Mouse (Mus musculus): Measurements from ENCODE around the gene Gm17490.
"Not testable (repeated sequence)": the region's sequence is repeated elsewhere in the genome, so short reads cannot be mapped to it uniquely, and the experiment has no call there.

The Gm17490 gene

DNA sequence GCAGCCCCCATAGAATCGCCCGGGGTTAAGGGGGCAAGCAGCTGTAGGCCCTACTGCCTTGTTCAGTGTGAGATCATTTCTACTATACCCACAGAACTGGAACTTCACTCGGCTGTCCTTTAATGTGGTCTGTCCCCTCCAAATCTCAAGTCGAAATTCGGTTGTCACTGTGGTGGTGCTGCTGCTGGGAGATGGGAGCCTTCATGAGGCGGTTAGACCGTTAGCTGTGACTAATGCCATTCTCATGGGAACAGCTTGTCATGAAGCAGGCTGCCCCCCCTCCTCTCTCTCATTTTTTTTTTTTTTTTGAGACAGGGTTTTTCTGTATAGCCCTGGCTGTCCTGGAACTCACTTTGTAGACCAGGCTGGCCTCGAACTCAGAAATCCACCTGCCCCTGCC is 2.9 kb downstream of the Gm17490 start:
- no peak for DNase-seq

DNA sequence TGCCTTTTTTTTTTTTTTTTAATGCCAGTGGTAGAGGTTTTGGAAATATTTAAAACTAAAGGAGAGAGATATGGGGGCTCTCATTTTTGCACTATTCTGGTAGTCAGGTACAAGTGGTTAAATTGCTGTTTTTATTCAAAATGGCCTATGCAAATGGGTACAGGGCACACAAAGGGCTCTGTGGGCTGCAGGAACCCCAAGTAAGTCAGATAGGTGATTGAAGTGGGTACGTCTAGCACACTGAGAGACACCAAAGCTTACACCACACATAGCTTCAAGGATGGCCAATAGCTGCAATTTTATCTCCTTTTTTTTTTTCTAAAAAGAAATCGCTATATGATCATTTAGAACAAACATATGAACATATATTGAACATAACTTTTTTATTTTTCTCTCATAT is 6.5 kb downstream of the Gm17490 start:
- no peak for DNase-seq

DNA sequence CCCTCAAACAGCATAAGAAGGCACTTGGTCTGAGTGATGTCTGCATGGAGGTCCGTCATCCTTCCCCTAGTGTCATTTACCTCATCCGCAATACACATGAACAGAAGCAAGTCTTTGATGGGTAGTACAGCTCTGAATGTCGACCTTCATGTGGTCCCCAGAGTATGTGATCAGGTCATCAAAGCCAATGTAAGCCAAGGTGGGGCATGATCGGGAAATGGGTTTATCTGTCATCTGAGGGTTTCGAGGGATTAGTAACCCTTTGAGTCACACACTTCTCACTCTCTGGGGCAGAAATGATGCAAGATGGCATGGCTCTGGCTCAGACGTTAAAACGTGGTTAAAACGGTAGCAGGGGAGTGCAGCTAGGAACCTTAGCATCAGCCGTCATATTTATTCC is 9.2 kb downstream of the Gm17490 start:
- DNase-seq, result no peak

- DNase-seq, result not testable (repeated sequence)
Measured at GRCm38 (mm10) chr2:11612939-11613338, 13.1 kb downstream of the Gm17490 start.

DNA sequence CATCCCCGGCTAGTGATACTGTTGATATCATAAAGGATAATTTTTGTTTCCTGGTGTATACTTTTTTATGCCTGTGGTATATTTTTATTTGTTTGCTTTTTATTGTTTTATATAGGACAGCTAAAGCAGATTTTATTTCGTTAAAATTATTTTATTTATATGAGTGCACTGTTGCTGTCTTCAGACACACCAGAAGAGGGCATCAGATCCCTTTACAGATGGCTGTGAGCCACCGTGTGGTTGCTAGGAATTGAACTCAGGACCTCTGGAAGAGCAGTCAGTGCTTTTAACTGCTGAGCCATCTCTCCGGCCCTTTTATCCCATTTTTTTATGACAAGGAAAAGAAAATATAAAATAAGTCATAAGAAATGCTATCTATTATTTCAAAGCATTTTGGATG is 19.3 kb downstream of the Gm17490 start:
- not testable (repeated sequence) for DNase-seq

DNA sequence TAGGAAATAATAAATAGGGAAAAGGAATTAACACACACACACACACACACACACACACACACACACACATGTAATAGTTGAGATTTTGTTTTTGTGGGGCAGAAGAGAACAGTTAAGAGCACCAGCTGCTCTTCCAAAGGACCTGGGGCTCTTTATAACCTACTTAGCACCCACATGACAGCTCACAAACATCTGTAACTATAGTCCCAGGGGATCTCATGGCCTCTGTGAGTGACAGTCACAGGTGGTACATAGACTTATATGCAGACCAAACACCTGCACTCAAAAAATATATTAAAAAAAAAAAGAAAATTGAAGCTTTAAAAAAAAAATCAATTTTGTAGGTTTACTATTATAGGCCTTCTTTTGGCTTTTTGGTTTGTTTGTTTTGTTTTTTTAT is 21.2 kb downstream of the Gm17490 start:
- DNase-seq, result no peak

- no peak for DNase-seq
Measured at GRCm38 (mm10) chr2:11604053-11604452, 22.0 kb downstream of the Gm17490 start, which contains the start of gene Rbm17. Gene Rbm17, minus strand, starts transcription at chr2:11604153.

GRCm38 (mm10) chr2:11602506-11603489 is 23.3 kb downstream of the Gm17490 start:
- peak; percentile 95 for DNase-seq

DNA sequence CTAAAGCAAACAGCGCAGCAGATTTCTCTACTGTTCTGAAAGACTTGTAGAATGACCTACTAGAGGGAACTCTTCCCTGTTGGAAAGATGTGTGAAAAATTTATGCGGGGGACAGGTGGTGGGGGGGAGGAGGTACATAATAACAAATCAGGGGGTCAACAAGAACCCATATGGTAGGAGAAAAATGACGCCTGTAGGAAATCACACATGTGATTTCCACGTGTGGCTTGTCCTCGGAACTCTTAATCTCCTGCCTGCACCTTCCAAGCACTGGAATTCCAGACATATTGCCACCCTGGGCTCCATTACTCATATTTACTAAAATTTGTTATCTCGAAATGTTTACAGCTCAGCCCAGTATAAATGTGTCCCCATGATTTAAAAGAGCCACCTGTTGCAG is 24.3 kb downstream of the Gm17490 start:
- DNase-seq, result no peak

DNA sequence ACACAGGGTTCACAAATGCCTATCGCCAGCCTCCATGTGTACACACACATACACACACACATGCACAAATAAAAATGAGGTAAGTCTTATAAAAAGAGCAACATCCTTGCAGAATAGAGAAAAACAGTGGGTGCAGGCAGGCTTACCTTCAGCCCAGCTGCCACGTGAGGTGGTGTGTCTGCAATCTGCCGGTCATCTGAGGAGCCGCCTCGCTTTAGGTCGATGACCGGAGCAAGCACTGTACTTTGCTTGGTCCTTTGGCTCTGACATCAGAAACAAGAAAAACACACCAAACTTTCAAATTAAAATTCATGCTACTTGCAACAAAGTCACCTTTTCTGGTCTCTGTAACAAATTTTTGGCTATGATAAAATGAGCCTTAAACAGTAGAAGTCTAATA is 28.2 kb downstream of the Gm17490 start:
- no peak for DNase-seq

DNA sequence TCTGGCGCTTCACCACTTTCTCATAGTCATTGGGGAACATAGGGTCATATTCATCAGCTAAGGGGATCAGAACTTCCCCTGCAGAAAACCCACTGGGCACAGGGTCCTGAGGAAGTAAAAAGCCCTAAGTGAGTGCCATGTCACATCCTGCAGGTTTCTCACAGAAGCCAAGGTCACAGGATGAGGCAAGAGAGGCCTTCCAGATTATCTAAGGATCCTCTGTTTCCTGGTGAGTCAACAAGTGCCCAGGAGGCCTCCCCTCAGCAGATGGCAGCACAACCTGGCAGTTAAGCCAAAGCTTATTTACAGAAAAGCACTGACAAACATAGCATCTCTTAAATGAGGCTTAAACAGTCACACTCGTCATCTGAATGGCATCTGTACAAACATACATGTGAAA is 29.4 kb downstream of the Gm17490 start:
- DNase-seq, result no peak

DNA sequence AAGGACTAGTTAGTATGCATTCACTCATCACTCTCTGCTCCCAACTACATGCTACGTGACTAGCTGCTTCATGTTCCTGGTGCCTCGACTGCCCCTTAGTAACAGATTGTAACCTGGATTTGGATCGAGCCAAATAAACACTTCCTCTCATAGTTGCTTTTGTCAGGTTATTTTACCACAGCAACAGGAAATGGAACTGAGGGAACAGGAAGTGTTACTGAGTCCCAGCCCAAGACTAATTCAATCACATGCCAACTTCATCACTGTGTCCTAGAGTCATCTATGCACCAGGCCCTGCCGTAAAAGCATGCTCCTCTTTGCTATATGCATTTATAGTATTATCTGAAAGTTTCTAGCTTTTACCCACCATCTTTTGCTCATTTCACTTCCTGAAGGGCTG is 38.1 kb downstream of the Gm17490 start:
- DNase-seq, result no peak

GRCm38 (mm10) chr2:11579399-11579798 is 46.7 kb downstream of the Gm17490 start:
- no peak for DNase-seq

GRCm38 (mm10) chr2:11578187-11578586 is 47.9 kb downstream of the Gm17490 start:
- no peak for DNase-seq

Measured in cerebellum, adult 8-10 months (tissue).